Mouse (Mus musculus) heart, adult 18-20 months (tissue): ENCODE measurements at regions not wholly inside any gene's neighbourhood (a gene's known extent, or its start where the extent isn't known, plus 50 kb on each side); places are given as distances from the start of the nearest gene placed in this dataset.

ENCODE experiments used
- DNase-seq, 2 experiments: peaks; one replicate each; pipeline ENCODE4 v3.0.0; 2021 to 2022; ENCODE audit warnings: mixed read lengths in 1 of 2

DNA sequence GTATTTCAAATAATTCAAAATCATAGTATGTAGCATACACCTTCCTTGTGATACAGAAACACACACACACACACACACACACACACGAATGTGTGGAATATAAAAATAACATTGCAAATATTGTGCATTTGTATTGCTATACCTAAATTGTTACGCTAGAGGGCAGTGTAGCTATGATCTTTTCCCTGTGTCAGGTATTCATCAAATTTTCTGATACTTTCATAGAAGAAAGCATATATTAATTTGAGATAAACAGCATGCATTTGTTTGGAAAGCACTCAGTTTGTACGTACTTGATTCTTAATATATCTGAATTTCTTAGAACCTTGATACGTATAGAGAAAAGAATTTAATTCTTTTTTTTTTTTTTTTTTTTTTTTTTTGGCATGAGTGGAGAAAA lies 1700.9 kb upstream of the Sel1l start:
- peak in 1 of 2 experiments; percentile 18 for DNase-seq

DNA sequence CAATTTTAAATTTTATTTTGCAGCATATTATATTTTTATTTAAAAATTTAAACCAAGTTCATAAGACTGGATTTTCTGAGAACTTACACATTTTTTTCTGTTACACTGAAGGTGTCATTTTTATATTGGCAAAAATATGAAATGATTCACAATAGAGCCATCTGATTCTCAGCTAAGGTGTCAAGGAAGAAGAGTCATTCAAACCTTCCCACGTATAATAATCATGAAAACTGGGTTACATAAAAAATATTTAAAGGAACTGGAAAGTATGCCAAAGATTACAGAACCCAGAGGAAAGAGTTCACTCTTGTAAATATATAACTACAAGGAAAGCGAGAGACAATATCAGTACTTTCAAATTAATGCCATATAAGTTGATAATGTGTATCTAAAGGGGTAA lies 1674.5 kb upstream of the Sel1l start:
- no peak for DNase-seq

DNA sequence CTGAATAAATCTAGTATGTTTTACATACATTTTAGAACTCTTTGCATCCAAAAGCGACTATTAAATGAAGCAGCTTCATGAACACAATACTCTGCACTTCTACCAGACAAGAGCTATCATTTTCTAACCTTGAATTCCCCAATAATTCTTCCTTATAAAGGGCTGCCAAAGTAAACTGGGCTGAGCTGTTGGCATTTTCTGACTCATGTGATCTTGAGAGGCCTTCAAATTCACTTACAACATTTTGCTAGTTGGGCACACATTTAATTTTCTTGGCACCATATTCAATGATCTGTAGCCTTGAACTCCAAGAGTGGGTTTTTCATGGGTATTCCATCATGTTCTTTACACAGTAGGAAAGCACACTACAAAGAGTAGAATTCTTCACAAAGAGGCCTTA lies 1637.4 kb upstream of the Sel1l start:
- no peak for DNase-seq

DNA sequence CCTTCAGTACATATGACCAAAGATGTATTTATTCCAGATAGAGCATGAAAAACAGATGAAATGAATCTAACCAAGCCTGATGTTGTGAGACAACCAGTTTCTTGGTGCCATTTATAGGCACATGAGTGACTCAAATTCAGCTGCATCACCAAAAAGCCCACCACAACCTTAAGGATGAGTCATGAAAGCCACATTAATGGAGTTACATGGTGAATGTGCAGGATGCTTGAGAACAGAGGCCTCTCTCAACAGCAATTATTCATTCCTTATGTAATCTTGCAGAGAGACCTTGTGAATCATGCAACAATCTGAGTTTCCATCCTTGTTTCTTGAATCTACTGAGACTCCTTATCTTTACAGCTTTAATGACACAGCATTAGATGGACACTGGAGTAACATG lies 1613.1 kb upstream of the Sel1l start:
- no peak for DNase-seq

DNA sequence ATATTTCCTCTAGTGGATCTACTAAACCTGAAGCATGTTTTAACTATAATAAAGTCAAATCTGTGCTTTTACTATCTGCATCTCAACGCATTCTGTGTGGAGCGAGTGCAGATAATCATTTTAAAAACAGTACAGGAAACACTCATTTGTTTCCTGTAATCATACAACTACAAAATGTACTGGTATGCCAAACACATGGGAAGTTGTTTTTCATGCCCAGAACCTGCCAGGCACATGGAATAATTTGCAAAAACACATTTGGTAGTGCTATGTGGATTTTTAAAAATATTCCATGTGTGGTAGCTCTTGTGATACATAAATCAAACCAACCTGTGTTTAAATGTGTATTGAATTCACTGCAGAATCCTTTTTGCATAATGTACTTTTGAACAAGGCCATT lies 1600.5 kb upstream of the Sel1l start:
- DNase-seq, result no peak

DNA sequence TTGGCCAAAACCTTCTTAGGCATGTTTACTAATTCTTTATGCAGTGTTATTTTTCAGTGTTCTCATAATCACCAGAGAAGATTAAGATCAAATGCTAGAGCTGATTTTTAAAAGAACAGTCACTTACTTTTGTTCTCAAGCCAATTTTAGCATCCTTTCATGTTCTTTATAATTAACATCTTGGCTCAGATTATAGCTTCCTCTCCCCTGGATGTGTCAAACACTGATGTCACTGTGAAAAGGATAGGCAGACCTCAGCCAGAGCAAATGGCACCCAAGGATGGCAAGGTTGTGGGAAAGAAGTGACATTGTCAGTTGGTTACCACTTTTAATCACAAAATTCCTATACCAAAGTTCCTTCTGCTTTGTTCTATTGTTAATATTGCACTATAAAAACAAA lies 1580.3 kb upstream of the Sel1l start:
- DNase-seq, result no peak

DNA sequence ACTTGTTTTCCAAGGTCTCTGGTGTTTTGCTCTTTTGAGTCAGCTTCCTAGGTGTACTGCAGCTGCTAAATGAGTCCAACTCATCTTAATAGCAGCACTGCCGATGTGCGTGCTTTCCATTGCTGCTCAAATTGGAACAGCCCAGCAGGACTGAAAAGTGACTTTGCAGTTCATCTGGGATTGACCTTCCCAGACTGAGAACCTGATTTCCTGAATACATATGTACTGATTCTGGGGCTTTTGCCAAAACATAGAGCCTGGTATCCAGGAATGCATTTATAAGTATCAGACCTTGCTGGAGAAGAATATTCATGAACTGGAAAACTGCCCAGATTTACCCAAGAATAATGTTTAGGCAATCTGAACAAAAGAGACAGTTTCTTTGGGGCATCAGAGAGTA lies 1579.0 kb upstream of the Sel1l start:
- no peak for DNase-seq

DNA sequence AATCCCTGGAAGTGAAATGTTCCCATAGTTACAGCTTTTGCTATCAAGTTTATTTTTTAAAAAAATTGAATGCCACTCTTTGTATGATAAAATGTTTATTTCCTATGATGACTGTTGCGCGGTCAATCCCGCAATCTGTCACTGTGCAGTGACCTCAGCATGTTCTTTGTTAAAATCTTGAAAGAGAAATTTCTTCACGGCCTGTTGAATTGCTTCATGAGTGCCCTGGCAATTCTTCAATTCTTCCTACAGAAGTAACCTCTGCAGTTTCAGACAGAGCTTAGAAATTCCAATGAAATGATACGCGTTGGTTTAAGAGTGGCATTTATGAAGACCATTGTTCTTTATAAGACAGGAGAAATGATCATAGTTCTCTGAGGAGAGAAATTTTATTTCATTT lies 1567.4 kb upstream of the Sel1l start:
- DNase-seq, result no peak

DNA sequence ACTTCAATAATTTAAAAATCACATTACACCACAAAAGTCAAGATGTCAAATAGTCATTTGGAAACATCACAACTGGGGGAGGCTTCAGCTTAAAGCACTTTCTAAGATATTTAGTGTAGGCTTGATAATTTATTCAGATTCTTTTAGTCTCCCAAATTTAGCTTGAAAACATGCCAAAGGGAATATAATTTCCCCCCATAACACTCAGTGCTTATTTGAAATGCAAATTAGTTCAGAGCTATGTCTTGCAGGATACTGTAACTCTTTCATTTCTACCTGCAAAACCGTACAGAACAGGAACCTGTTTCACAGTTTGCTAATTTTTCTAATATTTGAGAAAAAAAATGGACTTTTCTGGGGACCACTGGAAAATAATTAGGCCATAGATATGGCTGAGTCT lies 1566.8 kb upstream of the Sel1l start:
- DNase-seq, result no peak

DNA sequence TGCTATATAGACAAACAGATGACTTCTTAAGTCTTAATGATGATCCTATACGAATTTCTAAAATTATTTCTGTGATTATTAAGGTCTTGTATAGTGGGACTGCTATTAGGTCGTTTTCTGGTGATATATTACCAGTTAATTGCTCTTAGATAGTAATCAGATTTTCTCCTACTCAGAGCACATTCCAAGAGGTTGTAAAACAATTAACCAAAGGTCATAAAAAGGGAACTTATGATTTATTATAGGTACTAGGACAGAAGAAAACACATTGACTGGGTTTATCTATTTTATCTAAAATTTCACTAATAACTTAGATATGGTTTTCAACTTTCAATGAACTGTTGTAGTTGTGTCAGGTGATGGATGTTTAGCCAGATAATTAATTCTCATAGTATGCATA lies 1536.6 kb upstream of the Sel1l start:
- DNase-seq, result no peak

DNA sequence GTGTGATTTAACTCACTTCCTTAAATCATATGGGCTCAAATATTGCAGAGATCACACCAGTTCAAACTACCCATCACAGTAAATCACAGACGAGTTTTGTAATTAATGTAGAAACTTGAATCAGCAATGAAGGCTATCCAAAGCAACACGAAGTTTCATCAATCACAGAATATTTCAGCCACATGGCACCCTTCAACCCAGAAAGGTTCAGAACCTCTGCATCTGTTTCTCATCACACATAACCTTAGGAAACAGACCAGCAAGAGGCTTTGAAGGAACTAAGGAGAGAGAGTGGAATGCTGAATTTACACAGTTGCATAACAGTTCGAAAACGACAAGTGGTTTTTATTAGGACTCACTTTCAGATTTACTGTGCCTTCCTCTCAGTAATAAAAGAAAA lies 1494.0 kb upstream of the Sel1l start:
- DNase-seq, result no peak

DNA sequence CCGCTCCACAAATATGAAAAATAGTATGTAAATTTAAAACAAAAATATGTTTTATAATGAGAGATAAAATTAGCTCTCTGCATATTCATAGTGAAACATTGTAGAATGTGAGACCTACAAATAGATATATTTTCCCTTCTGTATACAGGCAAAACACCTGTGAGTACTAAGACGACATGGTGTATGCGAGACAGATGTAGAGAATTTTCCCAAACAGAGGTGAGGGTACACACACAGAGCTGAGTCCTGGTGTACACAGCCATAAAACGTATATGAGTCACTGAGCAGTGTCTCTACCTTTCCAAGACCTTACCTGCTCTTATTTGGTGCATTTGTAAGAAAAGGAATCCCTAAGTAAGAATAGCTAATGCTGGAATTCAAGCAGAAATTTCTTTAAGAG lies 1493.6 kb upstream of the Sel1l start:
- no peak for DNase-seq

DNA sequence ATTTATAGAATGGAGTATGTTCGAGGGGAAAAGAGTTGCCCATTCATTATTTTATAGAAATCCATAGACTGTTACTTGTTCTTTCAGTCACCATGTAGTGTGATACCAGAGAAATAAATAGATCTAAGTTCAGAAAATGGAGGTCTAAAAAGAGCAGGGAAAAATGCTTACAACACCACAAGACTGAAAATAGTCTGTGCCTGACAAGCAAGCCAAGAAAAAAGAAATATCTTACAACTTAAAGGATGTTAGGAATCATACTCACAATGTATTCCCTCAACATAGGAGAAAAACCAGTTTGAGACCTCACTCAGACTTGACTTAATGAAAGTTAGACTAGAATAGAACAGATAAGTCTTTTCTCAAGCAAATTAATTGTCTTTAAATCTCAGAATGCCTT lies 1486.6 kb upstream of the Sel1l start:
- no peak for DNase-seq

DNA sequence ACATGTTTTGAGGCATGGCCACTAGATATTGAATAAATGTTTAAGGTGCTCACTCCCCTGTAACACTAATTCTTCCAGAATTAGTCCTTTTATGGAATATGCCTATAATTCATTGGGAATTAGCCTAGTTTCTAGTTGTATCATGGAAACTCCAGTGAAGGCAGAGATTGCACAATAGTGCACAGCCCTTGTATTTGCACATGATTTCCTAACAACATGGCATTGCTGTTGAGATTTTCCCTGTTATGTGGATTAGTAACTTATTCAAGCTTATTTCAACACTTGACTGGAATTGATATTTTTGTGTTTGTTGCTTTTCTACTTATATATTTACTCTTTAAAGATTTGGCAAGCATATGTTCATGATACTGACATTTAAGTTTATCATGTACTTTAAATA lies 1463.3 kb upstream of the Sel1l start:
- no peak for DNase-seq

DNA sequence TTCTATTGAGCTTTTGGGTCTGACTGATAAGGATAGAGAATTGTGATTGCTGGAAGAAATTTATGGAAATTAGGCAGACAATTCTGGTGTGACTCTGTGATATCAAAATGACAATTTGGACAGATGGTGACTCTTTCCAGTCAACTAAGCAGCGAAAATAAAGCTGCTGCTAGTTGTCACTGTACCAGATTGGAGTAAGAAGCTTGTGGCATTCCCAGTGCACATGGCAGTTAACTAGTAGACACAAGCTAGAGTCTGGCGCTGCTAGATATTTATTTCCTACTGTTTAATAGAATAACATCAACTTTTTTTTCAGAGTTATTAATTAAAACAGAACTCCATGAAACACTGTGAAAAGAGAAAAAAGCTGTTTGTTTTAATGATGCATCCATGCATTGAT lies 1432.9 kb upstream of the Sel1l start:
- DNase-seq, result no peak

DNA sequence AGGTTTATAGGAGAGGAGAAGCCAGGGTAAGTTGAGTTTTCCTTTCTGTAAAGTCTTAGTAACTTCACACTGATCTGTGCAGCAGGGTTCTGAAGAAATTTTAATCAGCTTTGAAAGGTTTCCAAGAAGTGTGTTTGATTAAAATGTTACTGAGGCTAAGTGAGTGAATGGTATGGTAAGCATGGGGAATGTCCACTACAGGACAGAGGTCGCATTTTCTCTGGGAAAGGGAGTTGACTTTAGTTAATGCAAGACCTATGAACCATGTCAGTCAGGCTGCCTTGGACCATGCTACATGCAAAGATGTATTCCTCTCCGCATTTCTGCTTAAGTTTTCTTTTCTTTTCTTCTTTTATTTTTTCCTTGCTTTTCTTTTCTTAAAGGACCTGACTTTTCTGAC lies 1424.7 kb upstream of the Sel1l start:
- no peak for DNase-seq

DNA sequence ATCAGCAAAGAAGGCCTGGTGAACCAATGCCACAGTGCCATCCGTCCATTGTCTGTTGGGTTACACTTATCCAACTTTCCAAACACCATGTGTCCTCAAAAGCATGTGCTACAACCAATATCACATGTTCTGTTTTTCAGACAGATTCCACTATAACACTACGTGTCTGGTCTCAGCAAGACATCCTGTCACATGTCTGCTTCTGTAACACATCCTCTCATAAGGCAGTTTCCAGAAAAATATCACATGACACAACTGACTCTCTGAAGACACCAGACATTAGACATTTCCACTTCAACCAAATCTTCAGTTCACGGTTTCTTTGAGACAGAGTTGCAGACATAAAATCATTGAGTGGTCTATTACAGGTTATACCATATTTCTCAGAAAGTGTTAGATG lies 1381.3 kb upstream of the Sel1l start:
- DNase-seq, result no peak

DNA sequence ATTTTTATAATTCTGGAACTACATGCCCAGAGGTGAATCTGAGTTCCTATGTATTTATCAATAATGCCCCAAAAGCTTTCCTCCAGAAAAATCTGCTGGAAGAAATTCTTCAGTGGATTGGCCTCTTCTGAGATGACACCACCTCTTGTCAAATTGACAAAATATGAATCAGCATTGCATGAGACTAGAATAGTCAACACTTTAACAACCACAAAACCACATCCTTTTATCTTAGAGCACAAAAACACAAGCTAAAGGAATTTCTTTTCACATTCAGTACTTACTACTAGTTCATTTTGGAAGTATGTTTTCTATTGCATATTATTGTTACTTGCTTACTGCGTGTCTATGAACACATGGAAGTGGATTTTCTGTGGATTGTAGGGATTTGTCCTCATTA lies 1377.9 kb upstream of the Sel1l start:
- no peak for DNase-seq

DNA sequence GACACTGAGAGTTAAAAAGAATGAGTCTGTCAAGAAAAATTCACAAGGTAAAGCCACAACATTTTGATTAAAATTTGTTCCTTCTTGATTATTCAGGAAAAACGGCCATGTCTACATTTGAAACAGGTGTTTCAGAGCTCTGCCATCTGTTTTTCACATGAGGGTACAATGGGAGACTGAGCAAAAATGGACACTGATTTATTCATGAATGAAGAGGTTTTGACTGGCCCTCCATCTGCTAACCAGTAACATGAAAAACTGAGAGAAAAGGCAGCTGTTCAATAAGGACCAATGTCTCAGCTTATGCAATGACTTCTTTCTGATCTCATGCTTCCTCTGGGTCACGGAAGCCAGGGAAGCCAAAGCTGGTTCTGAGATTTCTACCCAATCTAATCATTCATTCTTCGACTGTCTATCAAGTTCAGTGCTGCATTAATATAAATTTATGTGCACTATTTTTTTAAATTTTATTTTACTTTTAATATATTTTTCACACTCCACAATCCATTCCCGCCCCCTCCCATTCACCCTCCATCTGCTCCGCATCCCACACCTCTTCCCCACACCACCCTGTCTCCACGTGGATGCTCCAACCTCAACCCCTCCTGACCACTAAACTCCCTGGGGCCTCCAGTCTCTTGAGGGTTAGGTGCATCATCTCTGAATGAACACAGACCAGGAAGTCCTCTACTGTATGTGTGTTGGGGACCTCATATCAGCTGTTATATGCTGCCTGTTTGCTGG lies 1372.4 kb upstream of the Sel1l start:
- DNase-seq, result no peak

DNA sequence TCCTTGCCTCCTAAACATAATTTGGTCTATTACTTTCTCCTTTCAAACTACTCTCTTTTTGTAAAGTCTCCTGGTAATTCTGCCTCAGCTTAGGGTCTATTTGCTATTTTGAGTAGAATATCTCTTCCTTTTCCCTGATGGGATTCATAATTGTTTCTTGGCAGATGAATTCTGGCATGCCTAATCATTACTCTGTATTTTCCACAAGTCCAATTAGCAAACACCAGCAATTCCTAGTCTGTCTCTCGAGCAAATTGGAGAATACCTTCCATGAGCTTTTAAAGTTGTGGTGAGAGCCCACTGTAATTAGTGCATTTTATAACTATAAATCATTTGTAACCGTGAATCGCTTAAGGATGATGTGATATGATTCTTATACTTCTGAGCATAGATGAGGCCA lies 1358.6 kb upstream of the Sel1l start:
- no peak for DNase-seq

DNA sequence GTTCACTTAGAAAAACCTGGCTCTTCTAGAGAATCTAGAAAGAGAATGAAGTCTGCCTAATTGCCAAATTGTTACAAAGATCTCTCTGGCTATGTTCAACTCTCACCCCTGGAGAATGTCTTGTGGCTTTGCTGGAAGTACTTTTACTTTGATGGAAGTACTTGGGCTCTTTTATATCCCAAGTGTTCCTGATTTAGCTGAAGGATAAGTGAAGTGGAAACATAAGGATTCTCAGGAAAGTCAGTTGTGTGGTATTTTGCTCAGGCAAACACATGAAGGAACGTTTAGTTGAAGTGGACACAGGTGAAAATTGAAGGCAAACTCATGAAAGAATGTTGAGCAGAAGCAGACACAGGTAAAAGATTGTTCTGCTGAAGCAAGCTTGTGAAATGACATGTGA lies 1340.0 kb upstream of the Sel1l start:
- no peak for DNase-seq

DNA sequence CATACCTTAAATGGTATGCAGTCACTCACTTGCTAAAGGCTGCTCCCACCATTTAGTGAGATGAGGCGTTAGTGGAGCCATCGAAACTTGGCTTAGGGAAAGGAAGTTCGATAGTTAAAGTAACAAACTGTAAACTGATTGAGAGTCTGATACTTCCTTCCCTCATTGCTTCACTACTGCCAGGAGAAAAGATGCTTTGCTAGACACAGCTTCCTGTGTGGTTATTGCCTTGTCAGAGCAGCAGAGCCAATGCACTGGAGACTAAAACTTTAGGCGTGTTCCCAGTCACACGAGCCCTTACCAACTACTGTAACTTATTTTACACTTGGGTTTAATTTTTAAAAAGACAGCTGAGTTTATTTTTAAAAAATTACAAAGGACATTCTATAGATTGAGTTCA lies 1324.8 kb upstream of the Sel1l start:
- no peak for DNase-seq

DNA sequence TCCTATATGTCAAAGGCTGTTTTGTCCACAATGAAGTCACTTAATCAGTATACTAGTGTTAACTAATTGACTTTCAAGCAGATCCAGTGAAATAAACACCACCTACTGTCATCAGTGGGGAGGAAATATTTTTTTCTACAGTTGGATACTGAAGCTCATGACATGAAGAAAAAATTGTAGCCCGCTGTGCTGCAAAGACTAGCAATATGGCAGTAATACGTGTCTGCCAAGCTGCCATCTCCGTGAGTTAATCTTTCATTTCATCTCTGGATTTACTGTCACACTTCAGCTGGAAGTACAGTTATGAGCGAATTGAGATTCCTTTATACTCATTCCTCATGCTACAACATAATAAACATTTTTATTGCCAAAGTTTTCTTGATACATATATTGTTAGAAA lies 1311.3 kb upstream of the Sel1l start:
- no peak for DNase-seq

DNA sequence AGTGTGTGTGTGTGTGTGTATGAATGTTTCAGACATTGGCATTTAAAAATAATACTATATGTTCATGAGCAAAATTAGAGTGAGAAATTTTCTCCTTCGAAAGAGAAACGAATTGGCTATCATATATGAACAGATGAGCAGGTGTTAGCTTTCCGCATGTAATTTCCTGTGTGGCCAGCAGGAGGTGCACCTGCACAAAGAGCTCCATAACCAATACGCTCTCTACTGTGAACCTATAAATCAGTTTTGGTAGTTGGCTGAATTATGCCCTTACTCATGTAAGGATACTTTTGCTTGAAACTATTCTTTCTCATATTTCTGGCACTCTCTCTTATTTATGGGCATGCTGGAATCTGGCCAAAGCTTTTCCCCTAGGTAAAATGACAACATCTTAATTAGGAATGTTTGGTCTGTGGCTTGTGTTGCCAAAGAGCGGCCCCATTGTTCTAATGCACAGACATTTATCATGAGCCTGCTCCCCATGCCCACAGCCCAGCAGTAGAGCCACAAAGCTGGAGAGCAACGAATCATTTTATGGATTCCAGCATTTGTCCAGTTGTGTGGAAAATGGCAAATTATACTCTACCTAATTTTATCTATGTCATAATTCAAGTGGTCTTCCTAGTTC lies 1303.8 kb upstream of the Sel1l start:
- peak in 1 of 2 experiments; percentile 4 for DNase-seq

DNA sequence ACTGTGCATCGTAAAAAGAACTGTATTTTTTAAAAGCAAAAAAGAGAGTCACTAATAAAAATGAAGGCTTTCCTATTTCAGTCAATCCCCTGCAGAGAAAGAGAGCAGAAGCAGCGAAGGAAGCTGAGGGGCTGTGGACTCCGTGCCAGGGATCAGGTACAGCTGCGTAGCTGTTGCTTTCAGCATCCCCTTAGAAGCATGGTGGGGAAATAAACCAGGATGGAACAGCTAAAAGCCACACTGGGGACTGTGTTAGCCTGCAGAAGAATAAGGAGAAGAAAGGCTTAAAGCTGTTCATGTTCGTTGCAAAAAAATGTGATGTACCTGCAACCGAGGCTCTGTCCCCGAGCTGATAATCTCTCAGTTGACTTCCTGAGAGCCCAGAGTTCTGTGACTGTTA lies 1302.6 kb upstream of the Sel1l start:
- DNase-seq, result no peak
